Mouse (Mus musculus) cerebellum, postnatal 36 days (tissue): ENCODE data around the gene Ptprs.
A peak's percentile ranks its signal among the peaks of the same experiment; 100 is the strongest.

Experiments
- DNase-seq, 2 experiments: peaks; one replicate each; pipeline ENCODE4 v3.0.0; 2021 to 2022; ENCODE audit warnings: mixed read lengths in 2 of 2

Gene Ptprs

DNA sequence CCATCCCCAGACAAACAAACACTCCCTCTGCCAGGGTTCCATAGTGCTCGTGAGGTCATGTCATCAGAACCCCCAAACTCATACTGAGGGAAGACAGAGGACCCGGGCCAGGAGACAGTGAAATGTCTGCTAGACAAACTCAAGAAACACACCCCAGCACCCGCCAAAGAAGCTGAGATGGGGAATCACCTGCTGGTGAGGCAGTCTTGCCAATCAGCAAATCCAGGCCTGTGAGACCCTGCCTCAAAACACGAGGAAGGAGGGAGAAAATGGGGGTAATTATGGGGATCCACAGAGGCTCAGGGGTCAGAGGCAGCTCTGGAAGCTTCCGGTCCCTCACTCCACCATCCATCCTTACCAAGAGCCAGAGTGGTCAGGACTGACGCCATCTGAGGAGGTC lies 9.5 kb downstream of the Ptprs start:
- DNase-seq, result no peak

DNA sequence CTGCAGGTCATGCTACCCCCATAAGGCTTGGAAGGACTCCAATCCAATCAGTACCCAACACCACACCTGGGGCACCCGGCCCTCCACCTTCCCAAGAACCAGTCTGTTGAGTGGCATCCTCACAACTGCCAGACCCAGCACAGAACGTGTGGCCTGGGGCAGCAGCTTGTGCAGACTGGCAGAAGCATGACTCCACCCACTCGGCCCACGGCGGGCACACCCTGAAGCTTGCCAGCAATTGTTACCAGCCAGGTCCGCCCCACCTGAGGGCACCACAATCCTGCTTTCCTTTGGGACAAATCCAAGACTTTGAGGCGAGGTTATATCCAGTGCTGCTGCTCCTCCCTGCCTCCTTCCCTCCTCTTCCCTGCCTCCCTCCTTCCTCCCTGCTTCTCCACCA lies 11.5 kb downstream of the Ptprs start:
- peak in 1 of 2 experiments; percentile 52 for DNase-seq

DNA sequence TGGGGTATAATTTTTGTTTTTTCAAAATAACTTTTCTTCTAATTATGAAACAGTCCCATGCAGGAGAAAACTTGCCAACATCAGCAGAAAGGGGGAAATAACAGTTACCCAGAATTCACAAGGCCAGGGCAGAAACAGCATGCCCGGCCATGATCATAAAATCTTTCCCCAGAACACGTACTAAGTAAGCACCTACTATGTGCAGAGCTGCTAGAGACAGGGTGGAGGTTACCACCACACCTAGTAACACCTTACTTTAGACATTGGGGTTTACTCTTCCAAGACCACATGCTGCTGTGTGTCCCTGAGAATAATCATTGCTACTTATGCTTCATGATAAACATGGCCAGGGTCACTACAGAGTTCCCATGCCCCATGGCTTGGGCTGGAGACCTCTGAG lies 11.9 kb downstream of the Ptprs start:
- DNase-seq, result no peak

DNA sequence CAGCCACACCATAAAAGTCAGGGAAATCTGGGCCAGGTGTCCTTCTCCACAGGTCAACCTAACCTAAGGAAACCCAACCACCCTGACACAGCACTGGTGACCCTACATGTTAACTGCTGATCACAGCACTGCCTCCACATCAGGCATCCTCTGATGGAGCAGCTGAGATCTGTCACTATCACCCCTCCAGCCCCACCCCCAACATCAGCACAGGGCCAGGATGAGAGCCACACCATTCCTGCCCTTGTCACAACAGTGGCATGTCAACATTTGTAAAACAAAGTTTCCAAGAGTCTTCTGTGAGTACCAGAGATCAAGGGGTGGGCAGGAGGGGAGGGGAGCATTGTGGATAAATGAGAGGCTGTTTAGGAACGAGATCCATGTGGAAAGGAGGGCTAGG lies 12.8 kb downstream of the Ptprs start:
- no peak for DNase-seq

DNA sequence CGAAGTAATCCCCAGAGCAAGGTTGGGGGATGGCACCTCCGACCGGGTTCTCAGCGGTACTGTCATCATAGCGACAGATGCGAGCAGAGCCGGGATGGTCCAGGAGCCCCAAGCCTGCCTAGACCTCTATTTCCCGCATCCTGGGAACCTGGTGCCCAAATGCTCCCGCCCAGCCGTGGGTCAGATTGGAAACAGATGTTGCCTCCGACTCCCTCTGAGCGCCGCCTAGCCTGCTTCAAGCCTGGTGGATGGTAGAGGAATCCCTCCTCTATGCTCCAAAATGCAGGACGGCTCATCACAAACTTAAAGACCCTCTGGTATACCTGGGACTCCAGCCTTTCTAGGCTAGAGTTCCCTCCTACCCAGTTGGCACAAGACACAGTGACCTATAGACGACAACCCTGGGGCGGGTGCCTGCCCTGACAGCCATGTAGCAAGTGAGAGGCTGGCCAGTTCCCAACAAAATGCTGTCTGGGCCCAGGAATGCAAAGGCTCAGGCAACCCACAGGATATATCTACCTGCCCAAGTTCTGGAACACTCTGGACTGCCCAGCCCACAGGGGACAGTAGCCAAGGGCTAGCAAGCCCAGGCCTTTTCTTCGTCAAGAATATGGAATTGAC lies 13.3 kb downstream of the Ptprs start:
- DNase-seq, result peak in 1 of 2 experiments; percentile 29

DNA sequence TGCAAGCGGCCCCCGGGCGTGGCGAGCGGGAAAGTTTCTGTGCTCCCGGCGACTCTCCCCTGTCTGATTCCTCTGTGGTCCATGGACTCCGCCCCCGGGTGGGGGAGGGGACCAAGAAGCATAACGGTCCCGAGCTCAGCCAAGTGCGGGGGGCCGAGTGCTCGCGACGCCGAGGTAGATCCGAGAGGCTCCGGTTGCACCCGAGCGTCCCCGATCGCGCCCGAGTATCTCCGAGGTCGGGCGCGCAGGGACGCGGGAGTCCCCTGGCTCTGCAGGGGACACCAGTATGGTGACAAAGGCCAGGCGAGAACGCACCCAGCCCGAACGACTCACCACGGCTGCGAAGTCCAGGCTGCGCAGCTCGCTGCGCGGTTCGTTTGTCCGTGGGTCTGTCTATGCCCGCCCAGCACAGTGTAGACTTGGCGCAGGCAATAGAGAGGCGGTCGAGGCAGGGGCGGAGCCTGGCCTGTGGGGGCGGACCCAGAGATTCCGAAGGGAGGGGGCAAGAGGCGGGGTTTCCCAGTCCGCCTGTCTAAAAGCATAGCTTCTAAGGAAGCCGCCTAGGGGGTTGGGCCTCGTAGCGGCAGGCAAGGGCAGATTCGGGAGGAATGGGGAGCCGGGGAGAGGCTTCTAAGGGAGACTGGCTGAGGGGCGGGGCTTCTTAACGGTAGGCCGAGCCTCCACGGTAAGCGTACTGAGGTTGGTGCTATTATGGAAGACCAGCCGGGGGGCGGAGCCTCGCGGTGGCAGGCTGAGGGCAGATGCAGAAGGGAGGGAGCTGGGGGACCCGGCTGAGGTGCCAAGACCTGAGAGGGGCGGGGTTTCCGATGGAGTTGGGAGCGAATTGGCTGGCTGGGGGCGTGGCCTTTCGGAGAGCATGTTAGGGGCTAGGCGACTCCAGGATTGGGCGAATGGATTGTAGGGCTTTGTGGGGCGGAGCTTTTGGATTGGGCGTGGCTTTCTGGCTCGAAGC lies 14.2 kb downstream of the Ptprs start:
- DNase-seq, result peak; percentile 81 to 87

DNA sequence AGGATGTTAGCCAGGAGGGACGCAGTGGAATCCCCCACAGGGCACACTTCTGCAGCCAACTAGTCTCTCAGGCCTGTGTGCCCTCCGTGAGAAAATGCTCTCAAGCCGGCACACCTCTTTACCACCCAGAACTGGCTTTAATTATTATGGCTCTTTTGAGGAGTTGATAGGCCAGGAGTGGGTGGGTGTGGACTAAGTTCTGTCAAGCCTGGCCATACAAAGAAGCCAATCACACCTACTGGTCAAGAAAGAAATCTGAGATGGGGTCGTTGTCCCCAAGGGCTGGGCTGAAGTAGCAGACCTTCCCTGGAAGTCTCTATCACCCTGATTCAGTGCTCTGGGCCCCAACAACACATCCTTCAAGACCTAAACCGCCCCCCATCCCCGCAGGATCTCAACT lies 15.4 kb downstream of the Ptprs start:
- no peak for DNase-seq

DNA sequence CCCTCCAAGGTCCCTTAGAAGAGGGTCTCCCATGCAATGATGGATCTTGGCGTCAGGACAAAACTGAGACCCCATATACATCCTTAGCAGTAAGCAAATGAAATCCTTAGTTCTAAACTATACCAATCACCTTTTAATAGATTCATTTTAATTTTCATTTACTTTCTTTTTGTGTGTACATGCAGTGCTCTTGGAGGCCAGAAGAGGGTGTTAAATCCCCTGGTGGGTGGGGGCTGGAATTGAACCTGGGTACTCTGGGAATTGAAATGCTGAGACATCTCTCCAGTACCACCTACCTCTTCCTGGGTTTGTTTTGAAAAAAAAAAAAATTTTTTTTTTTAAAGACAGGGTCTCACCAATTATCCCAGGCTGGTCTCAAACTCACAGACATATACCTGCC lies 18.8 kb downstream of the Ptprs start:
- no peak for DNase-seq

DNA sequence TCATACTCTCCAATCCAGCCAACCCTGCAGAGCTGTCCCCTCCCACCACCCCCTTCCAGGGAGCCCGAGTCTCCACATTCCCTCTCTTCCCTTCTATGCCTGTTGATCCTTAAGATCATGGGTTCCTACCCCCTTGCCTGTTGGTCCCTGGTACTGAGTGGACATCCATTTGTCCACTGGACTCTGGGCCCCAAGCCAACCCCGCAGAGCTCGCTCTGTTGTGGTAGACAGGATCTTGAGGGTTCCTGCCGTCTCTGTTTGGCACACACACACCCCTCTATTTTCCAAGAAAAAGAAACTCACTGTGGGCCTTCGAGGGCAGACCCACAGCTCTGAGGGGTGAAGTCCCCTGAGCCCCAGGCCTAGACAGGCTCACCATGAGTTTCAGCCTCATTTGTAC lies 19.9 kb downstream of the Ptprs start:
- peak in 1 of 2 experiments; percentile 39 for DNase-seq

DNA sequence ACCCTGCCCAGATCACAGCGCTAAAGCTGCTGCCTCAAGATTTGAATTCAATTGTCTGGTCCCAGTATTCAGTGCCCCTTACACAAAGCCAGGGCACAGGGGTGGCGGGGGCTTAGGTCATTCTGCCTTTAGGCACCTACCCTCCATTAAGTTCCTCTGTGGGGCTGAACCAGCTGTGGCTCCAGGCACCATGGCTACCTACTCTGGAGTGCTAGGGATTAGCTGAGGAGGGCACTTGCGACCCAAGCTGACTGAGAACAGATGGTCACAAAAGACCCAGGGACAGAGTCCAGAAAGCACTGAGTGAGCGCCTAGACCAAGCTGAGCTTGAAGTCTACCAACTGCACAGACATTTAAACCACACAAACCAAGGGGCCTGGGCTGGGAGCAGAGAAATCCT lies 22.6 kb downstream of the Ptprs start:
- DNase-seq, result peak; percentile 58 to 65

DNA sequence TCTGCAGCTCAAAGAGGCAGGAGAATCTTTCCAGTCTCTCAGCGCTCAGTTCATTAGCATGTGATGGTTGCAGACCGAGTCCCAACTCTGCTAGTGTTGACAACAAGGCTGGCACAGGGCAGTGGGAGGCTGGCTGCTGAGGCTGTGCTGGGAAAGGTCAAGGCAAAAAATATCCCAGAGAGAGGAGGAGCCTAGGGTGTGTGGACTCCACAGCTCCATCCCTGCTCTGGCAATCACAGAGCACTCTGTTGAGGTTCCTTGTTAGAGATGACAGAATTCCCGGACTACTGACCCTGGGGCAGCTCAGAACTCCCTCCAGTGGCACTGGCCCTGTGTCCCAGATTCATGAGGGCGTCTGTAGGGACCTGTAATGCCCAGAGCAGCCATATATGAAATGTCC lies 23.0 kb downstream of the Ptprs start:
- DNase-seq, result peak; percentile 47 to 54

DNA sequence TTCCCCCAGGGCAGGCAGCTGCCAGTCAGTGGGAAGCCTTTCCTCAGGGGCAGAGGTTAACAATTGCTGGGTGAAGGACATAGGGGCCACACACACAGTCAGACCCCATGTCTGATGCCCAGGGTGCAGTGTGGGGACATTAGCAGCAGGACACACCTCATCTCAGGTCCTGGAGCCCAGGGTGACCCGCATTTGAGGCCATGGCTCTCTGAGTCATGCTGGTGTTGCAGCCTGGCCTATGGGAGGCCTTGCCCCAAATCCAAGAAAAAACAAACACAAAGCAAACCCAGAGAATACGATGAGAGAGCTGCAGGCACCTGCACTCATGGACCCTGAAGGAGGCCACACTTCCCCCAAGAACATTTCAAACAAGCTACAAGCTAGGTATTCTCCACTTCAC lies 28.6 kb downstream of the Ptprs start:
- DNase-seq, result no peak

DNA sequence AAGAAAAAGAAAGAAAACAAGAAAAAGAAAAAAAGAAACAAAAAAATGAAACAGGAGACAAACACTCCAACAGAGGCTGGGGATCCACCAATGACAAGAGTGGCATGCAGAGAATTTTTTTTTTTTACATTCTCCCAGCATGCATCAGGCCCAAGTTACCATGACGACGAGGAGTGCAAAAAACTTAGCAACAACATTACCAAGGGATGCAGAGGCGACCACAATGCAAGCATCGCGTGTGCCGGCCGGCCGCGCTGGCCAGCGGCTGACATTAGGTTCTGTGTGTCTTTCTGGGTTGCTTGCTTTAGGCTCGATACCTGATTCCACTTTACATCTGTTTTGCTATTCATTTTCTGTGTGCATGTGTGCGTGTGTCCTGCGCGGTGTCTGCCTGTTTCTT lies 30.9 kb downstream of the Ptprs start:
- DNase-seq, result no peak

DNA sequence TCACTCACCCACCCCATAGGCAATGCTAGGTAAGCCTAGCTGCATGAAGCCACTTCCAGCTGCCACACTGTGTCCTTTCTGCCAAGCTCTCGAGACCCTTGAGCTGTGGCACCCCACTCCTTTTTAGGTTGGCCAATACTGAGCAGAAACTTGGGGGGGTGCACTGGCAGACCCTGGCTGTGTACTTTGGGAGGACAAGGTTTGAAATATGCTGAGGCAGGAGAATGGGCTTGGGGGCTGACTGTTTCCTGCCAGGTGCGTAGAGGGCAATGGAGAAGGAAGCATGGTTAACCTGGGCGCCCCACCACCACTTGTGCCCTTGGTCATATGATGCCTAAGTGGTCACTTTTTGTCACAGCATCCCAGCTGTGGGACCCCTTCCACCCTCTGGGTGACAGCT lies 31.5 kb downstream of the Ptprs start:
- DNase-seq, result no peak

DNA sequence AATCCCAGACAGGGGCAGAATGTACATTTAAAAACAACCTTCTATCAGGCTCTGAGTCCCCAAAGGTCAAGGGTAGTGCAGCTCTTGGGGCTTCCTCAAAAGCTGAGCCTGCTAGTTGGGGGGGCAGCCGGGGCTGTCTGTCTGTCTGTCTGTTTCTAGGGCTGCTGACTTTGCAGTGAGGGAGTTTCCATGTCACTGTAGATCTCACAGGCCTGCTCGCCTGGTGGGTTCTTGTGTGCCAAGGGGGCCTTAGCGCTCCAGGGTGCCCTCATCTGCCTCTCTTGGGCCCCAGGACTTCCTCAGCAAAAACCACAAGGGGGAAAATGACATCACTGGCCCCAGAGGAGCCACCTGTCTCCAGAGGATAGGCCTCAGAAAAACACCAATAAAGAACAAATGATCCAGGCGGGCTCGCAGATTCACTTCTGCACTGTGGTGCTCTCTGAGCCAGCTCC lies 32.9 kb downstream of the Ptprs start:
- no peak for DNase-seq

DNA sequence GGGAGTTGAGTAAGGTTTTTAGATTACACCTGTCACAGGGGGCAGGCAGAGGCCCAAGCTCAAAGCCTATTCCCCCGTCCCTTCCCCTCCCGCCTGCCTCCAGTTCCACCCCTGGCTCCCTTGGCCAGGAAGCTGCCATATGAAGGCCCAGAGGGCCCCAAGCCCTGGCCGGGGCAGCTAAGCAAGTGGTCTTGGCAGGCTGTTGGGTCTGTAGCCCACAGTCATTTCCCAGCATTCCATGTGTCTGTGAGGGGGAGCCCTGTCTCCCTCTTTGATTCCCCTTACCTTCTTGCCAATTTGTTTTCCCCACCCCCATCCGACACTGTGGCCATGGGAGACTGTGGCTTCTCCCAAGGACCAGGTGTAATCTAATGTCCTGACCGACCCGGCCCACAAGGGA lies 34.0 kb downstream of the Ptprs start:
- no peak for DNase-seq

DNA sequence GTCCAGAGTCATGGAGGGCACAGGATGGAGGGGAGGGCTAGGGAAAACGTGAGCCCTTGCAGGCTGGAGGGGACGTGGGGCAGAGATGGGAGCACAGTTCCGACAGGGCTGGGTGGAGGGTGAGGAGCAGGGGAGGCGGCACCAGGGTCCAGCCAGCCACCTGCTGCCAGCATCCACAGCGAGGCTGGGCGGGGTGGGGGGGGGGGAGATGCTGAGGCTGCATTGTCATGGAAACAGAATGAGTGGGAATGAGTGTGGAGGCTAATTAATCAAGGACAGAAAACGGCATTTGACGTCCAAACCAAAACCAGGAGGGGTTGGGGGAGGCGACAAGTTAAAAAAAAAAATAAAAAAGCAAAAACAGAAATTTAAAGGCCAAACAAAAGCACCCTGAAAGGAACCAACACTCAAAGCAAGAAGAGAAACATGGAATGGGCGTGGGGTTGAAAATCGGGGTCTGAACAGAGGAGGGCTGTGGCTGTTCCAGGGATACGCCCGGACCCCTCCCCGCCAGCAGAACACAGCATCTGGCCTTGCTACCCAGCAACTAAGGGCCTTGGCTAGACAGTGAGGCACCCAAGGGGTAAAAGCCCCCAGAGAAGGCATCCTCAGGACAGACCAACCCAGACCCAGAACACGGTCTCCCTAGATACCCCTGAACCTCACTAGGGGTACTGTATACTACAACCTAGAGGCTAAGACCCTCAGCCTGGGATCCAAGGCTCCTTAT lies 36.4 kb downstream of the Ptprs start:
- DNase-seq, result no peak

DNA sequence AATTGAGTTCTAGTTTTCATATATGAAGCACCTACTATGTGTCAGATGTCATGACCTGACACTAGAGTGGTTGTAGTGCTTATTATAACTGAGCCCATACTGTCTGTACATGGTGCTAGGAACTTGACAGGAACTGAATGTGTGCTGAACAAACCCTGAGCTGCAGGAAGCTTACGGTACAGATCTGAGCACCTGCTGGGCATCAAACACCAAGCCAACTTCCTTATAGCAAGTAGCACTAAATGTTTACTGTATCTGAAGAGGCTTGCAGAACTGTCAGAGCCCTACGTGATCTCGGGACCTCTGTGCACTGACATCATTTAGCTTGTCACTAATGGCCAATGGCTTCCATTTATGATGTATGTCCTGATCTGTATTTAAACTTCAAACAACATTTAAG lies 44.7 kb downstream of the Ptprs start:
- DNase-seq, result no peak

DNA sequence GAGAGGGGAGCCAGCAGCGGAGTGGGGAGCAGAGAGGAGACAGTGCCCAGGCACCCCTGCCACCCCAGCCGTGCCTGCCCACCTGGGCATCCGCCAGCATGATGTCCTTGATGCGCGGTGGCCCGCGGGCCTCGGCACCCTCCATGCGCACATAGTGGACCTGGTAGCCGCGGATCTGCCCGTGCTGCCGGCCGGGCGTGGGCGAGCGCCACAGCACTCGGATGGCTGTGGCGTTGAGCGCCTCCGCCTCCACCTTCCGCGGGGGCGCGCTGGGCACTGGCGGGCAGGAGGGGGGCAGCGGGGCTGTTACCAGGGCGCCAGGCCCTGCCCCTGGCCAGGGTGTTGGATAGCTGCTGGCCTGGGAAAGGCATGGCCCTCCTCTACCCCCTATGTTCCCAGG lies 48.4 kb downstream of the Ptprs start:
- no peak for DNase-seq

DNA sequence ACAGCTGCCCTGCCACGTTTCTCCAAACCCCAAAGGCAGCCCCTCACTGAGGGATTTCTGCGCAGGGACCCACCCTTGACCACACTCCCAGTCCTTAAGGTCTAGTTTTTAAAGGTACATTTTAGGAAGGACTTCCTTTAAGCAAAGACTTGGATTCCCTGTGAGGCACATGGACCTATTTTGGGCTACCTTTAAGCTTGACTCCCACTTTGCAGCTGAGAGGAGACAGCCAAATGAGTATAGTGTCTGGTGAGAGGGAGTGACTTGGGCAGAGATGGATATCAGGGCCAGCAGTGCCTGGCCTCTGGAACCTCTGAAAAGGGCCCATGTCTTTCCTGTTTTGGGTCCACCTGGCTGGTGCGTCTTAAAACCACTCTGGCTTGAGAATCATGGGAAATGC lies 50.3 kb downstream of the Ptprs start:
- DNase-seq, result no peak

DNA sequence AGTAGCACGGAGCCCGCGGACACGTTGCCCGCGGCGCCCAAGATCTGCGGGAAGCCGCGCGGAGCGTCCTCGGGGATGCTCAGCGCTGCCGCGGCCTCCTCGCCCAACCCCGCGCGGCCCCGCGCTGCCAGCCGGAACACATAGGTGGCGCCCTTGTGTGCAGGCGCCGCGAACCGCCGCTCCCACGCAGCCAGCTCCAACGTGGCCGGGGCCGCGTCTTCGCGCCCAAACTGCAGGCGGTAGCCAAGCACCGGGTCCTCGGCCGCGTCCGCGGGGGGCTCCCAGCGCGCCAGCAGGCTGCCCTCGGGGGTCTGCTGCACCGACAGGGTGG lies 50.7 kb downstream of the Ptprs start:
- peak; percentile 81 to 88 for DNase-seq

DNA sequence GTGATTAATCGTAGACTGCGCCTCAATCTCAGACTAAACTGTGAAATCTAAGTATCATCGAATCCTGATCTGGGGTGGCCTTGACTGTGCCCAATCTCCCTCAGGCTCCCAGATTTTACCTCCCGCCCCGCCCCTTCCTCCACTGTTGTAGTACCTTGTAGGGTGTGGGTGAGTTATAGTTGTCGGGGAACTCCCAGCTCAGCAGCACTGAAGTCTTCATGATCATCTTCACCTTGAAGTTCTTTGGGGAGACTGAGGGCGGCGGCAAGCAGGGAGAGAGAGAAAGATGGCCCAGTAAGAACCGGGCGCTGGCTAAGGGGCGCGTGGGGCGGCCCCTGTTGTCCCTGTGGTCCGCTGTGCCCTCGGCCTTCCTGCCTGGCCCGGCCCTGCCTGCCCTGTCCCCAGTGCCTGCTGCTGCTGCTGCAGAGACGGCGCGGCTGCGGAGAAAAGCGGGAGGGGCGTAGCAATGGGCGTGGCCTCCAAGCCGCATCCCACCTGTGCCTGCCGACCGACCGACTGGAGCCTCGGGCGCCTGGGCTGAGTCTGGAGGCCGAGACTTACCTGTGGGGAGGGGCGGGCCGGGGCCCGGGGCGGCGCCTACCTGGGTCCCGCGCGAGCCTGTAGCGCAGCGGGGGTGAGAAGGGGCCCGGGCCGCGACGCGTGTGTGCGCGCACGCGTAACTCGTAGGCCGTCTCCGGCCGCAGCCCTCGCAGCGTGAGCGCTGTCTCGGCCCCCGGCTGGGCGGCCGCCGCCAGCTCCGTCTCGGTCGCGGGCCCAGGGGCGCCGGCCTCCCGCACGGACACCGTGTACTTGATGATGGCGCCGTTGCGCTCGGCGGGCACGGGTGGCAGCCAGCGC lies 51.3 kb downstream of the Ptprs start:
- DNase-seq, result peak; percentile 39 to 48

DNA sequence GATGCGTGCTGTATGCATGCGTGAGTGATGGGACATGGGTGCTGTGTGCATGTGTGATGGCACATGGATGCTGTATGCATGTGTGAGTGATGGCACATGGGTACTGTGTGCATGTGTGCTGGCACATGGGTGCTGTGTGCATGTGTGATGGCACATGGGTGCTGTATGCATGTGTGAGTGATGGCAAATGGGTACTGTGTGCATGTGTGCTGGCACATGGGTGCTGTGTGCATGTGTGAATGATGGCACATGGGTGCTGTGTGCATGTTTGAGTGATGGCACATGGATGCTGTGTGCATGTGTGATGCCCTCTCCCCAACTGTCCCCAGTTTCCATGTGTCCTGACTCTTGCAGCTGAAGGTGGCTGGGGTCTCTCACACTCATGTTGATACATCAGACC lies 56.3 kb downstream of the Ptprs start:
- no peak for DNase-seq
